Mouse (Mus musculus) liver, adult 10 weeks (tissue): ENCODE results near the gene Mical3. TPM values are rescaled to one million over a fixed set of nuclear protein-coding genes. Genes with fewer than 3 reads are reported as not detected.

Experiments
- polyA plus RNA-seq: library from polyadenylated mRNA; stranded (reverse); fragments of 350-450 nt; fragmentation: Illumina TruSeq; extraction: RNeasy Lipid Tissue Mini Kit (QIAGEN cat#74804); gene quantifications from one replicate; pipeline ENCODE4 v1.2.3, GENCODE M21; 2014; ENCODE audit warnings: low read depth, low replicate concordance

The Mical3 gene
- 3.5 TPM for polyA plus RNA-seq

GRCm38 (mm10) chr6:121130773-121131172 is at the start of gene Mical3:
Mical3 (minus strand) TSS chr6:121130999.

GRCm38 (mm10) chr6:120916074-120916971 is 214.5 kb downstream of the Mical3 start, which contains the start of gene Bid:
Bid (minus strand) TSS chr6:120916853.

Other genes starting within 250 kb of the Mical3 start
- gene Bid, start 214.1 kb downstream of the Mical3 start, polyA plus RNA-seq = 9.0 TPM
- 3.0 TPM for gene Pex26, start 52.7 kb upstream of the Mical3 start, polyA plus RNA-seq
- gene Tuba8, start 79.7 kb upstream of the Mical3 start, polyA plus RNA-seq = 0.37 TPM
- gene Usp18, start 114.9 kb upstream of the Mical3 start, polyA plus RNA-seq = 9.6 TPM
- gene Slc6a13, start 169.2 kb upstream of the Mical3 start, polyA plus RNA-seq = 38.1 TPM
- 23.5 TPM for gene Slc6a12, start 212.1 kb upstream of the Mical3 start, polyA plus RNA-seq